Mouse (Mus musculus): Measurements from ENCODE around the gene Xrcc6.

DNA sequence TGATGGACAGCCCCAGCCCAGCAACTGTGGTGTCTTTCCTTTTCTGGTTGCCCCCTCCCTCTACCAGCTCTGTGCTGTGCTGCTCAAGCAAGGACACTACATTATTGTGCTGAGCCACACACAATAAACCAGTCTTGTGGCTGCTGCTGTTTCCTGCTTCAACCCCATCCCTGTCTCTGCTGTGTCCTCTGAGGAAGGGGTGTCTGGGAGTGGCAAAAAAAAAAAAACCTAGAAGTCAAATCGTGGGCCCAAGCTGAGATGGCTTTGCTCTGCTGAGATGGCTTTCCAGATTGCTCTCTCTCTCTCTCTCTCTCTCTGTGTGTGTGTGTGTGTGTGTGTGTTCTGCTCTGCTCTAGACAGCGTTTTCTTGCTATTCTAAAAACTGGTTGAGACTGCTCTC lies 19.2 kb upstream of the Xrcc6 start:
- TF ChIP-seq CTCF (IDR thresholded peaks at IDR 0.05; ENCODE audit: low read depth, low read length) (no peak), TAL1 (conservative IDR thresholded peaks at IDR 0.05; ENCODE audit: low read depth, low read length) (no peak)
